Mouse (Mus musculus) intestine, embryonic 16.5 days (tissue): ENCODE measurements around the gene Trim47. TPM values are rescaled to one million over a fixed set of nuclear protein-coding genes. Genes with fewer than 3 reads are reported as not detected.
"Not testable (repeated sequence)": the region's sequence is repeated elsewhere in the genome, so short reads cannot be mapped to it uniquely, and the experiment has no call there.

Experiments used
- ATAC-seq: fragments of 200-750 bp; cut with Nextera tagmentation; 2 replicates; pipeline ENCODE4 v1.8.0; 2017; ENCODE audit warnings: moderate TSS enrichment, moderate library complexity
- H3K27ac ChIP-seq: fragments of 300-500 bp; sonication (generic); 2 replicates; pipeline ENCODE4 v1.5.1; 2014; ENCODE audit warnings: mild to moderate bottlenecking, low read length
- H3K27me3 ChIP-seq: fragments of 300-500 bp; sonication (generic); replicated peaks from 2 replicates; pipeline ENCODE4 v1.6.1; 2014; ENCODE audit warnings: low read length, control low read depth, mixed read lengths; ENCODE audit not compliant: control insufficient read depth, insufficient read depth
- H3K36me3 ChIP-seq: fragments of 300-500 bp; sonication (generic); 2 replicates; pipeline ENCODE4 v1.6.1; 2014; ENCODE audit warnings: low read length, control low read depth; ENCODE audit not compliant: control insufficient read depth, insufficient read depth
- H3K4me1 ChIP-seq: fragments of 300-500 bp; sonication (generic); 2 replicates; pipeline ENCODE4 v1.6.1; 2014; ENCODE audit warnings: low read length, control low read depth, mixed read lengths; ENCODE audit not compliant: control insufficient read depth, insufficient read depth
- H3K4me2 ChIP-seq: fragments of 300-500 bp; sonication (generic); 2 replicates; pipeline ENCODE4 v1.6.1; 2014; ENCODE audit warnings: low read depth, low read length, control low read depth
- H3K4me3 ChIP-seq: fragments of 300-500 bp; sonication (generic); 2 replicates; pipeline ENCODE4 v1.5.1; 2014; ENCODE audit warnings: mild to moderate bottlenecking, low read length
- H3K9ac ChIP-seq: fragments of 300-500 bp; sonication (generic); 2 replicates; pipeline ENCODE4 v1.6.1; 2014; ENCODE audit warnings: low read depth, low read length
- H3K9me3 ChIP-seq: fragments of 300-500 bp; sonication (generic); 2 replicates; pipeline ENCODE4 v1.6.1; 2016; ENCODE audit warnings: low read length, control low read depth; ENCODE audit not compliant: control insufficient read depth
- WGBS: fragments of 180-500 bp; shearing (Covaris S2); extraction: QIAGEN DNeasy Blood & Tissue Kit; methylation state at CpG from one replicate; pipeline ENCODE4 v1.1.7; 2014; 5-methylcytosine and 5-hydroxymethylcytosine counted together
- polyA plus RNA-seq: library from polyadenylated mRNA; unstranded; fragments of >200 nt; fragmentation: Nextera tagmentation; extraction: Ambion mirVana; gene quantifications from 2 replicates; pipeline ENCODE4 v1.2.1, GENCODE M21; 2015

The Trim47 gene
- polyA plus RNA-seq, 1 experiment from 2014 or later: 13.9 TPM

- no peak overlapping the region for H3K4me2 ChIP-seq
- H3K27me3 ChIP-seq: no peaks in the 10 kb centered on the region
- H3K4me3 ChIP-seq: no peak overlapping the region
- H3K9ac ChIP-seq: no peak overlapping the region
- 85% methylated on average over 5 of the region's 5 CpGs for WGBS
- peaks cover 24% of the 10 kb centered on the region for H3K4me1 ChIP-seq
- no peak for ATAC-seq
- H3K36me3 ChIP-seq: no peaks in the 10 kb centered on the region
- peaks cover 4% of the 10 kb centered on the region for H3K9me3 ChIP-seq
- no peak overlapping the region for H3K27ac ChIP-seq
These were observed 30.5 kb downstream of the Trim47 start for GRCm38 (mm10) chr11:116096213-116097108.

- H3K27ac ChIP-seq: no peak overlapping the region
These were observed 31.4 kb downstream of the Trim47 start for GRCm38 (mm10) chr11:116095573-116095972.

GRCm38 (mm10) chr11:116093771-116094565 is 33.0 kb downstream of the Trim47 start:
- Histone ChIP-seq H3K4me3 (no peak overlapping the region), H3K27me3 (no peaks in the 10 kb centered on the region), H3K4me2 (no peak overlapping the region), H3K9me3 (peaks cover 4% of the 10 kb centered on the region), H3K27ac (no peak overlapping the region; the same call in 1 of the 2 replicates), H3K36me3 (no peaks in the 10 kb centered on the region), H3K9ac (no peak overlapping the region), H3K4me1 (peaks cover 5% of the 10 kb centered on the region; the same call in 1 of the 2 replicates)
- no peak for ATAC-seq
- 45% methylated on average over 16 of the region's 16 CpGs for WGBS

More at GRCm38 (mm10) chr11:116095573-116095972, 31.4 kb downstream of the Trim47 start:
- H3K9me3 ChIP-seq: peaks cover 4% of the 10 kb centered on the region
- no peak overlapping the region for H3K9ac ChIP-seq
- ATAC-seq: no peak
- H3K4me2 ChIP-seq: no peak overlapping the region
- H3K4me1 ChIP-seq: peaks cover 16% of the 10 kb centered on the region
- H3K4me3 ChIP-seq: no peak overlapping the region
- no peaks in the 10 kb centered on the region for H3K36me3 ChIP-seq
- no peaks in the 10 kb centered on the region for H3K27me3 ChIP-seq
- 53% methylated on average over 3 of the region's 3 CpGs for WGBS

- H3K27me3 ChIP-seq, ATAC-seq, H3K36me3 ChIP-seq, H3K9ac ChIP-seq, H3K4me2 ChIP-seq, H3K4me3 ChIP-seq, H3K4me1 ChIP-seq, H3K9me3 ChIP-seq, H3K27ac ChIP-seq: not testable (repeated sequence)
- 89% methylated on average over 6 of the region's 6 CpGs for WGBS
These were observed 34.1 kb downstream of the Trim47 start for GRCm38 (mm10) chr11:116092959-116093358.

GRCm38 (mm10) chr11:116091591-116091990 is 35.4 kb downstream of the Trim47 start:
- H3K4me1 ChIP-seq: 0 out of 2 replicates have a peak, but pooled peaks cover 2% of the 10 kb centered on the region
- no peak overlapping the region for H3K9ac ChIP-seq
- H3K27me3 ChIP-seq: no peaks in the 10 kb centered on the region
- no peak overlapping the region for H3K4me2 ChIP-seq
- no peaks in the 10 kb centered on the region for H3K36me3 ChIP-seq
- peaks cover 2% of the 10 kb centered on the region for H3K9me3 ChIP-seq
- no peak for ATAC-seq
- no peak overlapping the region for H3K4me3 ChIP-seq
- H3K27ac ChIP-seq: no peak overlapping the region
- WGBS: 85% methylated on average over 6 of the region's 6 CpGs

- ATAC-seq: no peak
- Histone ChIP-seq H3K9ac (no peak overlapping the region), H3K27me3 (no peaks in the 10 kb centered on the region), H3K36me3 (no peaks in the 10 kb centered on the region), H3K4me1 (peaks cover 17% of the 10 kb centered on the region), H3K9me3 (no peaks in the 10 kb centered on the region), H3K4me2 (no peak overlapping the region), H3K4me3 (no peak overlapping the region), H3K27ac (no peak overlapping the region)
- 93% methylated on average over 6 of the region's 6 CpGs for WGBS
These were observed 37.5 kb downstream of the Trim47 start for GRCm38 (mm10) chr11:116089545-116089944.

- H3K36me3 ChIP-seq: no peaks in the 10 kb centered on the region
- H3K27me3 ChIP-seq: no peaks in the 10 kb centered on the region
- H3K4me2 ChIP-seq: no peak overlapping the region
- no peaks in the 10 kb centered on the region for H3K9me3 ChIP-seq
- 73% methylated on average over 11 of the region's 11 CpGs for WGBS
- no peak overlapping the region for H3K4me3 ChIP-seq
- peaks cover 17% of the 10 kb centered on the region for H3K4me1 ChIP-seq
- H3K9ac ChIP-seq: 0 out of 2 replicates have a peak overlapping the region, but pooled peaks have one; percentile 1
- H3K27ac ChIP-seq: peak overlapping the region; percentile 90; the same call in 1 of the 2 replicates
- ATAC-seq: no peak
These were observed 38.1 kb downstream of the Trim47 start for GRCm38 (mm10) chr11:116088741-116089394.

GRCm38 (mm10) chr11:116088188-116088587 is 38.8 kb downstream of the Trim47 start:
- no peaks in the 10 kb centered on the region for H3K27me3 ChIP-seq
- WGBS: 62% methylated on average over 8 of the region's 8 CpGs
- peak overlapping the region; percentile 54 for H3K4me2 ChIP-seq
- peaks cover 17% of the 10 kb centered on the region for H3K4me1 ChIP-seq
- H3K9me3 ChIP-seq: no peaks in the 10 kb centered on the region
- ATAC-seq: peak; percentile 25; the same call in 1 of the 2 replicates
- H3K36me3 ChIP-seq: peaks cover 6% of the 10 kb centered on the region
- no peak overlapping the region for H3K4me3 ChIP-seq
- H3K9ac ChIP-seq: peak overlapping the region; percentile 1; the same call in 1 of the 2 replicates
- peak overlapping the region; percentile 90 for H3K27ac ChIP-seq
